Mouse (Mus musculus) right cerebral cortex, adult 2 months (tissue): ENCODE results near the gene Cdh11.

Source experiments
- DNase-seq, 2 experiments: peaks; one replicate each; pipeline ENCODE4 v3.0.0; 2021 to 2022; ENCODE audit warnings: low spot score in 2 of 2

Gene Cdh11

DNA sequence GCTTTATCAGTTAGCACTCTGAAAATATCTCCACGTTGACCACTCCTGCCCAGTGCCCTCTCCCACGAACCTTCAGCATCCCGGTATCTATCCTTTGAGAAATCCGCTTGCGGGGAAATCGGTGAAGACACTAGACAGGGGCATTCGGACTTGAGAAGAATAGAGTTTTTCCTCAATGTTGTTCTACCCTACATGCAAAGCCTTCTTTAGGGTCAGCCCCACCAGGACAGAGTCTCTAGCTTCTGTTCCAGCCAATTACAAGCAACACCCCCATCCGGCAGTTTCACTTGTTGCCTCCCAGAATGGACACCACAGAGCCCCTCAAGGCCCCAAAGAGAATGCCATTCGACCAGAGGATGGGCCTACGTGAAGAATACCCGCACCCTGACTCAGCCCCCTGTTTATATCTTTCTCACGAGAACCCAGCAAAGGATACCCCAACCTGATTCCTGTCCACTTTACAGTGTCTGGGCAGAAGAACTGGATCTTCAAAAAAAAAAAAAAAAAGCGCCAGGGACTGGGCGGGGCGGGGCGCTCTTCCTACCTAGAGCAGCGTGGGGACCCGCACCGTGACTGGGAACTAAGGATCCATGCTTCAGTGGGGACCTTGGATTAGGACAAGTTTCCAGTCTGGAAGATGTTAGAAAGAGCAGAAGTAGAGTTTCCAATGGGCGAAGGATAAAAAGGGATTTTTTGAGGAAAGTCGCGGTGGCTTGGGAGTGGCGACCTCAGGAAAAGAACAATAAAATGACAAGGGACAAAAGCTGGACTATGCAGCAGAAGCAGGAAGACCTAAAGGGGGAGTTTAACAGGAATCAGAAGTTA is at the start of gene Cdh11:
Gene Cdh11, minus strand, starts transcription at position 51 of the 825 bp plus-strand sequence.
- DNase-seq: no peak

DNA sequence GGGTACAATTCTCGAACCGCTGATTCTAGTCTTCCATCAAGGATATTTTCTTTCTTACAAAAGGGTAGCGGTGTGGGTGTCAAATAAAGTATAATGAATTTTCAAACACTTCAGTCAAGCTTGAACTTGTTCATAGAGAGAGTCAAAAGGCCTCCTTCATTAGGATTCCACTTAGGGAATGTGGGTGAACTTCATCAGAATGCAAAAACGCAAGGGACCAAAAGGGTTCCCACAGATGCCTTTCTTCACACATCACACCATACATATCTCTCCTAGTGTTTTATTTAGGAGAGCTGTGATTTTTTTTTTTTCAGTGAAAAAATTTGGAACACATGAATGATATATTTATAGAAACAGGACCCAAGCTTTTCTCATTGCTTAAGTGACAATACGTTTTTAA is 28.5 kb upstream of the Cdh11 start:
- no peak for DNase-seq

DNA sequence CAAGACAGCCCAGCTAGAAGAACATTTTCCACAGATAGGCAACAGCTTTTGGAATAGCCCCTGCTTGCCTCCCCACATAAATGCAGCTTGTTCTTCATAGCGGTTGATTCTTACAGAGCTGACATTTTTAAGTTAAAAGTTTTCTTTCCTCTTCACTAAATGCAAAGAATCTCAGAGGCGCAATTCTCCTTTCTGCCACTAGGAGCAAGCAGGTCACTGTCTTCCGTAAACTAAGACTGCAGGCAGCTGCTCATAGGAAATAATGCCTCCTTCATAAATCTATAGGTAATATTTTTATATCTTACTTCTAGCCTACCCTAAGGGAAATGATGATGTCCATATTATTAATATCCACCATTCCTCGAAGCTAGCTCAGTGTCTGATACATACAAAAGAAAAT is 4.9 kb upstream of the Cdh11 start:
- DNase-seq: no peak

DNA sequence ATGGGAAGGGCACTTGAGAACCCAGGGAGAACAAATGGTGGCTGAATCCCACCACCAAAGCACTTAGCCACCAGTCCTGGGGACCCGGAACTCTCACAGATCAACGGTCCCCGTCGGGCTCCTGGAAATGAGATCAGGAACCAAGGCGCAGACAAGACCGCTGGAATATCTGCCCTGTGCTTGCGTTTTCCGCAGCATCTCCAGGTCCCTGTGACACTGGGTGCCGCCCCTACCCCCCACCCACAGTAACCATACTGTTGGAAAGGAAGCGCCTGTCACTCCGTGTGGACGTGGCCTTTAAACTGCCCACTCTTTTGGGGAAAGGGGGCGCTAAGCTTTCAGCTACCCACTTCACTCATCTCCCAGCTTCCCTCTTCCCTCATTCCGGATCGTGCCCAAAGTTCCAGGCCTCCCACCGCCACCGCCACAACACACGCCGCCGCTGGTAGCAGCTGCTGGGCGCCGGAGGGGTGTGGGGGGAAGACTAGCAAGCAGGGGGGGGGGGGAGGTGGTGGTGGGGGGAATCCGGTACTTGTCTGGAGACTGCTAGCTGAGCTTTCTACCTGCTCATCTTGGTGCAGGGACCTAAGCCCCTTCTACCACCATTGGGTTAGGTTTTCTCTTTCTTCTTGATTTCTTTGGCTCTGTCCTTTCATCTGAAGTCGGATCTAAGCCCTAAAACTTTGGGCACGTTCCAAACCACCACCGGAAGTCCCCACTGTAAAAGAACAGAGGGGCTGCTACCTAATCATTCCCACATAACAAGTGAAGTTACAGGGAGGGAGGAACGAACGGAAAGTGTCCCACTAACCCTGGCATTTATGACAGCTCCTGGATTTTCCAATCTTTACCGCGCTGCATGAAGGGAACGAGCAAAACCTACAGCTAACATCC is 1.3 kb upstream of the Cdh11 start:
- DNase-seq: peak in 1 of 2 experiments; percentile 44

DNA sequence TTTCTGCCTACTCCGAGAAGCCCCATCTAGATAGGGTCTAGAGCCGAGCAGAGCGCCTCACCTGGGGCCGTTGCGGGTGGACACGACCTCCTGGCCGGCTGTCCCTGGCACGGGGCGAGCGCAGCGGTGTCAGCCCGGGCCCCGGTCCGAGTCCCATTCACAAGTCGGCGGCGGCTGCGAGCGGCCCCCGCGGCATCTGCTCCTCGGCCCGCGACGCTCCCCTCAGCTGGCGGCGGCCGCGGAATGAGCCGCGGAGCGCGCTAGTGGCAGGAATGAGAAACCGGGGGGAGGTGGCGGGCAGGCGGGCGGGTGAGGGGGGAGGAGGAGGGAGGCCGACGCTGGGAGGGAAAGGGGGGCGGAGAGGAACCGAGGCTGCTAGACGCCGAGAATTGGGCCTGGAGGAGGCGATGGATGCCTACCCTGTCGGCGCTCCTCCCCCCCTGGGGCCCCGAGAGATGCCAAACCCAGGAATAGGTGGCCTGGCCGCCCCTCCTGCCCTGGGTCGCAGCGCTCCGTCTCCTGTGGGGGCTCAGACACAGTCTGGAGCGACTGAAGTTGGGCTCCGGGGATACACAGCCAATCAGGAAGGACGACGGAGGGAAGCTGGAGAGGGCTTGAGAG is 497 bp downstream of the Cdh11 start:
- peak; percentile 65 to 68 for DNase-seq

DNA sequence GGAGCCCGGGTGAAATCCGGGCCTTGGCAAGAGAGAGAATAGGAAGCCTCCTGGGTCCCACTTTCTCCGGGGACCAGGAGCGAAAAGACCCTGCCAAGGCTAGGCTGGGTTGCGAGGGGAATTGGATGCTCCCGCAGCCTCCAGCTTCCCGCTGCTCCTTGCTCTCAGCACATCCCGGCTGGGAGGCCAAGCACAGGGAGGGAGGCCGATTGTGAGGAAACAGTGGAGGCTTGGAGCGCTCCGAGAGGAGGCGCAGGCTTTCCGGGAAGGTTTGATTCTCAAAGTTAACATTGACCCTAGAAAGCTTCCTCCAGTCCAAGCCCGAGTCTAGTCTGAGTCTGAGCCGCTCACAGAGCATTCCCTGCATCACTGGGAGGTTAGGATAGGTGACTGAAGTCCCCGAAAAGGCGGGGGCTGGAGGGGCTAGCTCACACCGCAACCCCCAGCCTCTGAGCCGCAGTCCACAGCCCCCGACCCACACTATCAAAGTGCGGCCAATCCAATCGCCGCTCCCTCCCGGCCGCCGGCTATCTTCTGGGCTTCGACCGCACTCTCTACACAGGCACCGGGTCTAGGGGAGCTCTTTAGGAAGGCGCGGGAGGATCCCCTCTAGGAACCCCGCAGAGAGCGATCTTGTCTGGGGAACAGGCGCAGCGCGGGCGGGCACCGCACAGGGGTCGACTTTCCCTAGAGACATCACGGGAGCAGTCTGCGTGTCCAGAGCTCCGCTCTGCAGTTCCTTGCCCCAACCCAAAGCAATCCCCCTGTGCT is 1.4 kb downstream of the Cdh11 start:
- DNase-seq: peak; percentile 59 to 62

DNA sequence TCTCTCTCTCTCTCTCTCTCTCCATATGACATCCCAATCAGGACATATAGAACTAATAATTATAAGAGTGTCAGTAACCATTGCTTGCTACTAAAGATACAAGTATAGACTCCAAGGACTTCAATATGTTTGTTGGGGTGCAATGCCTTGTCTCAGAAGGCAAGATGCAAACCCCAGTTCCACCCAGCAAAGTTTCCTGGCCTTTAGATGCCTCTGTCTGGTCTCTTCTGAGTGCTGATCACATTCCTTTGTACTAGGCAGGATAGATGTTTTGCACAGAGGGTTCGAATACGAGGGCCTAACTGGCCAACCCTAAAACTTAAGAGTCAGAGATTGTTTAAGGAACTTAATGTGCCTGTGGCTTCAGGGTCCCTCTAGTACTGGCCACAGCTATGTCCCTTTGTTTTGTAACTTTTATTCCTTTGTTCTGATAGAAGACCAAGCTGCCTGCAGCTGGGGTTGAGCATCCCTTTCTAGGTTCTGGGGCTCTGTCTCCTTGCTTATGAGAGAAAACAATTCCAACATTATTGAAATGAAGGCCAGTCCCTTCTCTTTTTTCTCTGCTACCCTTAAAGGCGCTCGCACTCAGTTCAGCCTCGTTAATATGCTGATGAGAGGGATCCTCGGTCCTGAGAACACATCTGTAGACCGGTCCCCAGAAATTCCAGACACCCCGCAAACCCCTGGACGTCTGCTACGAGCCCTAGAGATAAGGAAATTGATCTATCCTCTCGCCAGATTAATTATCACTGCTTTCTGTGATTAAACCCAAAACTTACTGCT is 2.5 kb downstream of the Cdh11 start:
- DNase-seq: no peak

DNA sequence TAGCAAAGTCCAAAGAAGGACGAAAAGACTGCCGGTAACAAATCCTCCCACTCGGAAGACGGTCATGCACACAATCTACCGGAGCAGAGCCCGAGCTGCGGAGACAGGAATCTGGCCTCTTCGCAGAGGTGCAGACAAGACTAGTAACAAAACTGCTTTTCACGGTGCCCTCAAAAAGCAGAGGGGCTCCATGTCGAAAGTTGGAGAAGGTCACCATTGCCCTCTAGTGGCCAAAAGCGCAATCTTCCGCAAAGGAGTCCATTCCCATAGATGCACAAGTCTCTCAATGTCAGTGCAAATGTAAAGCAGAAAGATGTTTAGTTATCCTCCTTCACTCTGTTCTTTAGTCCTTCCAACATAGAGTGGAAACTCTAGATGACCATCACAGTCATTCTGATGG is 4.5 kb downstream of the Cdh11 start:
- DNase-seq: peak; percentile 86 to 90

DNA sequence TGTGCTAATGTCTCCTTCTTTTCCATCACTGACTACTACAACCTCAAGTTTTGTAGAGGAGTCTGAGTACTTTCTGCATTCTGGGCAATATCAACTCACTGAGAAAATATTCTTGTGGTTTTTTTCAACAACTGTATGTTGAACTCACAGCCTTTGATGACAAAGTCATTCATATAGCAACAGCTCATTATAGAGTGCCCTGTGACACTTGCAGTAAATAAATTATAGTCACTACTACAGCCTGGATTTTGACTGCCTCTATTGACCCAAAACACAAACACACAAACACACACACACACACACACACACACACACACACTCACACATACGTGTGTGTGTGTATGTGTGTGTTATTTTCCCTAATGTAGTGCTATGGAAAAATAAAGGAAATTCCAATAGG is 10.8 kb downstream of the Cdh11 start:
- DNase-seq: no peak

DNA sequence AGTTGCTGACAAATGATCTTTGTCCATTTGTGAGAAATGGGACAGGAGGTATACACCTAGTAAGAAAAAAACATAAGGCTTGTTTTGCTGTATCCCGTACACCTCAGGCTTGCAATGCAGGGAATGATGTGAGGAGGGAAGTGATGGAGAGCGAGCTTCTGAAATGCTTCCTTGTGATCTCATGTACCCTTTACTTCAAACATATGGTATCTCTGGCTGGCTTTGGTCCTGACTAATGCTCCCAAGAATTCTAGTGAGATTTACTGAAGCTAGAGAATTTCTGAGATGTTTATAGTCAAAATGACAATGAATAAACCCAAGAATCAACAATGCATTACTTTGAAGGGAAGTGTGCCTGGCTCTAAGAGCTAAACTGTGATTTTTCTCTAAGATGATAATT is 14.0 kb downstream of the Cdh11 start:
- DNase-seq: no peak

DNA sequence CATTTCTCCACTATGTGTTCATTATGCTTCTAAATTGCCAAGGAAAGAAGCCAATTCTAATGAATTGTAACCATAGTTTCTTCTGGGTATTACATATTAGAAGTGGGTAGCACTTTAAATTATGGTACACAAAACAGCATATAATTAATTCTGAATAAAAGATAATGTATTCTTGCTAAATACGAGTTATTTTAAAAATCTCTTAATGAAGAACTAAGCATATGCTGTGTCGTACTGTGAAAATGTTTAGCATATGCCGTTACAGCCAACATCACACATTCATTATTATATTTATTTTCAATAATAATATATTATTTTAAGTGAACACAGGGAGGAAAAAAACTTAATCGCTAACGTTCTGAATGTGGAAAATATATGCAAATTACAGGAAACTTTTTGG is 31.6 kb downstream of the Cdh11 start:
- DNase-seq: no peak

DNA sequence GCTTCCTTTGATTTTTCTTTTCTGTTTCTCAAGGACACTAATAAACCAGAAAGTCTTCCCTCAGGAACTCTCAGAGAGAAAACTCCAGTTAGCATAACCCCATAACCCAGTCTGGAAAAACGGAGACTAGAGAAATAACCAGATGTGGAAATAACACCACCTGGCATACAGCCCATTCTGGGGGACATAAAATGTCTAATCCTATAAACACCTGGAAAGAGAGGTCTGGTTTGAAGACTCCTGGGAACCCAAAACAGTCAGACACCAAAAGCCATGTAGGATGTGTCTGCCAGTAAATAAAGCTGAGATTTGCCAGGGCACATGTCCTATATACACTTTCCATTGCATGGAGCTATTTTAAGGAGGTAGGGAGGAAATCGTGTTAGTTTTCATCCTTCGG is 42.5 kb downstream of the Cdh11 start:
- DNase-seq: no peak

DNA sequence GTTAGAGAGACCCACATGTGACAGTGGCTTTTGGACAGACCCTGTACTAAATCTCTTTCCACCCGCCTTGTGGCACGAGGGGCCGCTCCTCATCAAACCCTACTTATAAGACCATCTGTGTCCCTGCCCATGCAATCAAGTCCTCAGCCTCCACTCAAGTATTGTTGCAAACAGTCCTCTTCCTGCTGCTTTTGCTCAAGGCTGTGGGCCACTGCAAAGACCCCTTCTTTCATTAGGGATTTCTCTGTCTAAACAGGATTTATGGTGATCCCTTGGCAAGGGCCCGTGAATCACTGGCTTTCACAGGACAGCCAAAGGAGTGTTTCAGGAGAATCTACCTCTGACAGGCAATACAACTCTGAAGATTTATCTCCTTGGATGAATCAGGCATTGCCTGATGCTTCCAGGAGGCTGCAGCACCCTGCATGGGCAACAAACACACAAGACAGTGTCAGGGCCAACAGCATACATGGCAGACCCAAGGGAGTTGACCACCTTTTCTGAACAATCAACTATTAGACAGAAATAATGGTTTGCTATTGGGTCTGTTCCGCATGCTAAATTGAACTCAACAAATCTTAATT is 43.3 kb downstream of the Cdh11 start:
- DNase-seq: no peak

DNA sequence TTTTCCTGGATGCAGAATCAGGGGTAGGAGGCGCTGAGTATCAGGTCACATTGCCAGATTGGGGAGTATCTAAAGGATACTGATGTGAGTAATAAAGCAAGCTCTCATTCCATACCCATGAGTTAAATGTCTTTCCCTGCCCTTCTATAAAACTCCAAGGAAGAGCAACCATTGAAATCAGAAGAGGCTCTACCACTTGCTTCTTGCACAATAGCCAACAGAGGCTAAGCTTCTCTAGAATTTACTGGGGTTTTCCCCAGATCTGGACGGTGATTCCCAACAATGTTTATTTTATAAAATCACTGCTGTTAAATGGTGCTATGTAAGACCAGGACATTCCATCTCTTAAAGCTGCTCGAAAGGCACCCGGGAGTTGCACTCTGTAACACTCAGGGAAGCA is 44.5 kb downstream of the Cdh11 start:
- DNase-seq: no peak

DNA sequence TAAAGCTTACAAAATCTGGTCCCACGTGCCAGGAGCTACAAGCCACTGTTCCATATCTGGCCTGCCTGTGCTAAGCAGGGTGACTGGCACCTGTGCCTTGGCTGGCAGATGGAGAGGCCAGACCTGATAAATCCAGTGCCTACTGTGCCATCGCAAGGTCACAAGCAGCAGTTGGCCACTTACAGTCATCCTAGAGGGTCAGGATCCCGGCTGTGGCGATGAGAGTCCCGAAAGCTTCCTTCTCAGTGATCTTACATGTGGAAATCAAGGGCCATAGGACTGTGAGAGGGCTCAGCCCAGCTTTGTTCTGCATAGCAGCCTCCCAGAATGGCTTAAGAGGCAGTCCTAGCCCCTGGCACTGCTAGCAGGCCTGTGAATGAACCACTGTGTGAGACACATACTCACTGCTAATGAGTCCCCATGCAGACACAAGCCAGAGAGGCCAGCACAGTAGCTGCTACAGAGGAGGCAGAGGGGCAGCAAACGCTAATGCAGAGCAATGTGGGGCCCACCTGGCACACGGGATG is 46.4 kb downstream of the Cdh11 start:
- DNase-seq: peak; percentile 26 to 42

DNA sequence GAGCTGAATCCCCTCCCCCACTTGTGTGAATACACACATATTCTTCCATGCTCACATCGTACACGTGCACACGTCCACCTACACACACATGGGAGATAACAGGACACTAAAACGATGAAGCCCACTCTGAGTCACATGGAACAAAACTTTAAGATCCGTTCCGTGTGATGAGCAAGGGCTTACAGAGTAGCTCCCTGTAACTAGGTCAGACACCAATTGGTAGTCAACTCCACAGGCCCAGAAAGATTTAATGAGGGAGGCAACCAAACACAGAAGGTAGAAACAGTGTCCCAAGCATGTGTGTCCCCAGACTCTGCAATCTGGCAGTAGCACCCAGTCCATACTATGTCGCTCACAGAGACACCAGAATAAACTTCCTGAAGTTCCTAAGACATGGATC is 47.0 kb downstream of the Cdh11 start:
- DNase-seq: peak in 1 of 2 experiments; percentile 42

DNA sequence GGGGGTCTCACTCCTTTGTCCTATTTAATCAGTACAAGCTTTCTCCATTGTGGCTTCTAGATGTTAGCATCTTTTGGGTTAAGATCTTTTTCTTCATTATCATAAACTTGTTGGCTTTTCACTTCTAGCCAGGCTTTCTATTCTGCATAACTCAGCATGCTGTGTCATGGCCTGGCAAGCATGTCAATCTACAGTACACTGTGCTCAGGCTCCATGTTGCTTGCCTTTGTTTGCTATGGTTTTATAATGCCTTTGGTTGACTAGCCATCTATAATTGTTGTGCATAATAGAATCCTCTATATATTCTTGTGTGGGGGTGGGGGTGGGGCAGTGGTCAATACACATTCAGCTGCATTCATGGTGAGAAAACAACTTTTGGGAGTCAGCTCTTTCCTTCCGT is 51.0 kb downstream of the Cdh11 start:
- DNase-seq: no peak

DNA sequence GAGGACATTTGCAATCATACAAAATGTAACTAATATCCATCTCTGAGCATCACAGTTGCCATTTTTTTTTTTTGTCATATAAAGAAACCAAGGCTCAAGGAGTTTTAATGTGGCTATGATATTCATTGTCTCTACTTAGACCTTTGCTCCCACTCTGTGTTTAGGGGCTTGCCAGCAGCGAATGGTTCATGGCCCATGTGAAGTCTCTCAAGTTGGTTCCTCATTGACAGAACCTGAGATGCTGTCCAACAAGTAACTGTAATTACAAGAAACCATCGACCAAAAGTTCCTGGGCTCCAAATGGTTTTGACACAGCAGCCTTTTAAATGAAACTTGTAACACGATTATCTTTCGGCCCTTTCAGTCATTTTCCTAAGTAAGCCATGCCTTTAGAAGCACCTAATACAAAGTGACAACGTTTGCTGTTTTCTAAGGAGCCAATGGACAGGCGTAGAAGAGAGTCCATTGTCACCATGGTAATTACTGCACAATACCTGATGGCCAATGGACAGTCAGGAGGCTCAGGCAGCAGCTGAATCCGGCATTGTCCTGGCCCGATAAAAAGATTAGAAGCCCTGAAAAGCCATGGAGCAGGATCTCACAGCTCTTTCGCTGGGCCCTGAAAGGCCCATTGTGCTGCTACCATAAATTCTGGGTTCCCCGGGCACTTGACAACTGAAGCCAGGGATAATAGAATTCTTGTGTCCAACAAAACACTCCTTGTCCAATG is 59.1 kb downstream of the Cdh11 start:
- no peak for DNase-seq

DNA sequence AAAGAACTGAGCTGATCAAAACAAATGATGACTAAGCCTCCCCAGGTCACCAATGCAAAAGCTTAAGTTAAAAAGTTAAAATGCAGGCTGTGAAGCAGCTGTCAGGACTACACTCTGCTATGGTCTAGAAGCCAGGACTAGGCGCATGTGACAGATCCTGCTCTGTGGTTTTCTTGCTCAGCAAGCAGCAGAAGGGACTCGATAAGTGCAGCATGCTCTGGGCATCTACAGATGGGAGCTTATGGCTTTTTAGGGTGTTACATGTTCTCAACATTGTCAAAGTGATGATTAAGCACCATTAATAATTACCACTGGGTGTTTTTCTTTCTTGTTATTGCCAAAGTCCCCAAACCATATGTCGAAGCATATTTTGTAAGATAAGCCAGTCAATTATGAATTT is 59.9 kb downstream of the Cdh11 start:
- peak; percentile 20 to 32 for DNase-seq

DNA sequence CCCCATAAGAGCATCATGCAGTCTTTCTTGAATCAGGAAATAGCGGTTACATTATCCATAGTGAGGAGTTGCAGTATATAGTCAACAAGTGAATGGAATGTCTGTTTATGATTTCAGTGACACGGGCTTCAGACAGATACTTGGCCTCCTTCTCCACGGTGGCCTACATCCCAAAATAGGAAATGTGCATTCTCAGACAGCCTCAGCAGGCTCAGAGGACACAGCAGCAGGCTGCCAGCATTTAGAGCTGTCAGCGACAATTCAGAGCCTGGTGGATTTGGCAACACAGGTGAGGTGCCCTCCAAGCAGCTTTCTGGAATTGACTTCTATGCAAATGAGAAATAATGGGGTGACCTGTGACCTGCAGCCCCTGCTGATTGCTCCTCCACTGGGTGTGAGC is 69.5 kb downstream of the Cdh11 start:
- no peak for DNase-seq
